Mouse (Mus musculus): Measurements from ENCODE around the gene Vldlr. TPM values are rescaled to one million over a fixed set of nuclear protein-coding genes. Genes with fewer than 3 reads are reported as not detected.

The Vldlr gene
- 2.2 TPM for polyA plus RNA-seq (2015; fragmentation: Illumina TruSeq; extraction: RNeasy Lipid Tissue Mini Kit (QIAGEN cat#74804); ENCODE audit: insufficient read depth, low replicate concordance)

DNA sequence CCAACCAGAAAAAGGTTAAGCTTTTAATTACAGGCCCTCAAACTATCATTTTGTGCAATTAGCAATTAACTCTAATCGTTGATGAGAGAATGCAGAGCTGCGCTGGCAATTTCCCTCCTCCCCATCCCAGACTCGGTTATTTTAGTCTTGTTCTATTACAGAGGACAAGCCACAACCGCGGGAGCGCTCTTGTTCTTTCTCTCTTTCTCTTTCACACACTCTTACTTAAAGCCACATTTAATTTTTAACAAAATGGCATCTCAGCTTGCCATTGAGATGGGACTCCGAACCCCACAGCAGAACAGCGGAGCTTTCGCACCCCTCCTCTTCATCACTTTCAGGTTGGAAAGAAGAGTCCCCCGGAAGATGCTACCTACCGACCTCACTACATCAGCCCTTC lies at the start of gene Vldlr:
TSS of gene Vldlr (plus strand) at position 167 of the 400 bp plus-strand sequence.

Other genes starting within 250 kb of the Vldlr start
- gene Kcnv2, start 106.1 kb downstream of the Vldlr start, polyA plus RNA-seq (2015; fragmentation: Illumina TruSeq; extraction: RNeasy Lipid Tissue Mini Kit (QIAGEN cat#74804); ENCODE audit: insufficient read depth, low replicate concordance) = not detected
- gene Pum3, start 213.3 kb downstream of the Vldlr start, polyA plus RNA-seq (2015; fragmentation: Illumina TruSeq; extraction: RNeasy Lipid Tissue Mini Kit (QIAGEN cat#74804); ENCODE audit: insufficient read depth, low replicate concordance) = 144 TPM